Mouse (Mus musculus): Measurements from ENCODE around the gene Nfat5.

DNA sequence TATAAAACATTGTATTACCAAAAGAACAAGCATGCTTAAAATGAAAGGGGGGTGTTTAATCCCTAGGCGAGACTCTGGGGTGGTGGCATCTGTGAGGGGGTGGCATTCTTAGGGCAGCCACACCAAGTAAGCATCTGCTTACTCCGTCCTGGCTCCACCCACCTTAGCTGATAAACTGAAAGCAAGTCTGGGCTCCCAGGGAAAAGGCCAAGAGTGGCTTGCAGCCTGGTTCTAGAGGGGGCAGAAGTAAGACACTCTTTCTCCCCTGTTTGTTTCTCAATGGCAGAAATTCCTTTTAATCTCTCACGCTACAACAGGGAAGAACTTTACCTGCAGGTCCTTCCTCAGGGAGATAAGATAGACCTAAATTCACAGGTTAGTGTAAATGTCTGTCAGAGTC lies 38.9 kb upstream of the Nfat5 start:
- TF ChIP-seq CTCF (IDR thresholded peaks at IDR 0.05) (no peak), POLR2A (IDR thresholded peaks at IDR 0.05; ENCODE audit: insufficient read depth, low read depth, low read length) (no peak)
